Mouse (Mus musculus): Measurements from ENCODE around the gene Fam110c. TPM values are rescaled to one million over a fixed set of nuclear protein-coding genes. Genes with fewer than 3 reads are reported as not detected.
A peak's percentile ranks its signal among the peaks of the same experiment; 100 is the strongest.
"Not testable (repeated sequence)": the region's sequence is repeated elsewhere in the genome, so short reads cannot be mapped to it uniquely, and the experiment has no call there.

Fam110c gene
- under 1 TPM; 0.26 to 0.52 TPM for total RNA-seq (2021)

GRCm38 (mm10) chr12:31073412-31074354, at the start of gene Fam110c:
Gene Fam110c (plus strand): TSS chr12:31073861.
- DNase-seq, result peak; percentile 17 to 32
- intact Hi-C loops (cut with DNase I), result no loop called here

GRCm38 (mm10) chr12:31026423-31026822, 47.2 kb upstream of the Fam110c start:
- DNase-seq, result no peak
- intact Hi-C loops (cut with DNase I), result no loop called here

GRCm38 (mm10) chr12:31052066-31052465, 21.6 kb upstream of the Fam110c start:
- intact Hi-C loops (cut with DNase I), result no loop called here
- no peak for DNase-seq

GRCm38 (mm10) chr12:31056291-31056864, 17.3 kb upstream of the Fam110c start:
- intact Hi-C loops (cut with DNase I), result no loop called here
- no peak for DNase-seq

- no peak for DNase-seq
- intact Hi-C loops (cut with DNase I), result no loop called here
Observed at GRCm38 (mm10) chr12:31059393-31059853, 14.2 kb upstream of the Fam110c start.

- DNase-seq, result no peak
- intact Hi-C loops (cut with DNase I), result no loop called here
Observed at GRCm38 (mm10) chr12:31060245-31060644, 13.4 kb upstream of the Fam110c start.

- intact Hi-C loops (cut with DNase I), result no loop called here
- DNase-seq, result no peak
Observed at GRCm38 (mm10) chr12:31071222-31071621, 2.4 kb upstream of the Fam110c start.

GRCm38 (mm10) chr12:31074355-31074786, 710 bp downstream of the Fam110c start:
- intact Hi-C loops (cut with DNase I), result not testable (repeated sequence)
- peak in 1 of 2 experiments; percentile 3 for DNase-seq

GRCm38 (mm10) chr12:31074839-31075538, 1.3 kb downstream of the Fam110c start:
- DNase-seq, result peak; percentile 8 to 19
- intact Hi-C loops (cut with DNase I), result no loop called here

GRCm38 (mm10) chr12:31077020-31077419, 3.4 kb downstream of the Fam110c start:
- intact Hi-C loops (cut with DNase I), result no loop called here
- no peak for DNase-seq

- intact Hi-C loops (cut with DNase I), result no loop called here
- DNase-seq, result no peak
Observed at GRCm38 (mm10) chr12:31078030-31078429, 4.4 kb downstream of the Fam110c start.

- no peak for DNase-seq
- intact Hi-C loops (cut with DNase I), result no loop called here
Observed at GRCm38 (mm10) chr12:31080352-31080751, 6.7 kb downstream of the Fam110c start.

- DNase-seq, result no peak
- intact Hi-C loops (cut with DNase I), result no loop called here
Observed at GRCm38 (mm10) chr12:31080890-31081554, 7.4 kb downstream of the Fam110c start.

- no peak for DNase-seq
- intact Hi-C loops (cut with DNase I), result no loop called here
Observed at GRCm38 (mm10) chr12:31083007-31083406, 9.3 kb downstream of the Fam110c start.

- DNase-seq, result no peak
- intact Hi-C loops (cut with DNase I), result no loop called here
Observed at GRCm38 (mm10) chr12:31083407-31083806, 9.7 kb downstream of the Fam110c start.

- no peak for DNase-seq
- intact Hi-C loops (cut with DNase I), result no loop called here
Observed at GRCm38 (mm10) chr12:31087060-31087459, 13.4 kb downstream of the Fam110c start.

- intact Hi-C loops (cut with DNase I), result no loop called here
- DNase-seq, result no peak
Observed at GRCm38 (mm10) chr12:31090401-31090800, 16.7 kb downstream of the Fam110c start.

- DNase-seq, result peak; percentile 59 to 62
- intact Hi-C loops (cut with DNase I), result no loop called here
Observed at GRCm38 (mm10) chr12:31090882-31091640, 17.4 kb downstream of the Fam110c start.

GRCm38 (mm10) chr12:31092481-31092880, 18.8 kb downstream of the Fam110c start:
- no peak for DNase-seq
- intact Hi-C loops (cut with DNase I), result no loop called here

- DNase-seq, result no peak
- intact Hi-C loops (cut with DNase I), result no loop called here
Observed at GRCm38 (mm10) chr12:31097185-31097584, 23.5 kb downstream of the Fam110c start.

Measured in heart, postnatal 10 days (tissue).